Mouse (Mus musculus) spleen, adult 2 months (tissue): ENCODE results near the gene Clptm1. TPM values are rescaled to one million over a fixed set of nuclear protein-coding genes. Genes with fewer than 3 reads are reported as not detected.

ENCODE experiments used
- DNase-seq, 2 experiments: peaks; one replicate each; pipeline versions ENCODE4 v3.0.0 to v3.0.0-alpha.2; 2012 to 2021; ENCODE audit warnings: low spot score in 2 of 2, low read depth in 1 of 2
- H3K27ac ChIP-seq: fragments of 200-500 bp; 2 replicates; pipeline ENCODE4 v1.5.1; 2012; ENCODE audit warnings: low read length, inconsistent platforms; ENCODE audit not compliant: insufficient read depth
- H3K27me3 ChIP-seq: fragments of 200-500 bp; 2 replicates; pipeline ENCODE4 v1.6.1; 2012; ENCODE audit warnings: mild to moderate bottlenecking, moderate library complexity, low read length, inconsistent platforms; ENCODE audit not compliant: control insufficient read depth, insufficient read depth
- H3K36me3 ChIP-seq: fragments of 200-500 bp; 2 replicates; pipeline ENCODE4 v1.6.1; 2012; ENCODE audit warnings: mild to moderate bottlenecking, low read length, inconsistent platforms; ENCODE audit not compliant: control insufficient read depth, insufficient read depth
- H3K4me1 ChIP-seq: fragments of 200-500 bp; 2 replicates; pipeline ENCODE4 v1.6.1; 2011; ENCODE audit warnings: inconsistent platforms; ENCODE audit not compliant: control insufficient read depth, insufficient read depth, insufficient read length
- H3K4me3 ChIP-seq: fragments of 200-500 bp; 2 replicates; pipeline ENCODE4 v1.5.1; 2011; ENCODE audit warnings: mild to moderate bottlenecking, inconsistent platforms; ENCODE audit not compliant: insufficient read depth, insufficient read length; ENCODE audit errors: extremely low read depth
- CTCF ChIP-seq: fragments of 200-500 bp; IDR thresholded peaks from 2 replicates; pipeline ENCODE4 v1.5.1; 2011; ENCODE audit warnings: mild to moderate bottlenecking, inconsistent platforms; ENCODE audit not compliant: insufficient read depth, insufficient read length, insufficient replicate concordance; ENCODE audit errors: extremely low read depth
- POLR2A ChIP-seq: fragments of 200-500 bp; IDR thresholded peaks from 2 replicates; pipeline ENCODE4 v1.6.1; 2011; ENCODE audit warnings: low read depth, low read length, inconsistent platforms
- WGBS: fragments of 180-500 bp; shearing (Covaris S2); methylation state at CpG from one replicate; pipeline ENCODE4 v1.1.7; 2018; 5-methylcytosine and 5-hydroxymethylcytosine counted together
- polyA plus RNA-seq: library from polyadenylated mRNA; depleted of rRNA; stranded (reverse); fragments of >200 nt; gene quantifications from 2 replicates; pipeline ENCODE4 v1.2.3, GENCODE M21; 2012

Clptm1 gene
- polyA plus RNA-seq, 1 experiment: 76.3 TPM

DNA sequence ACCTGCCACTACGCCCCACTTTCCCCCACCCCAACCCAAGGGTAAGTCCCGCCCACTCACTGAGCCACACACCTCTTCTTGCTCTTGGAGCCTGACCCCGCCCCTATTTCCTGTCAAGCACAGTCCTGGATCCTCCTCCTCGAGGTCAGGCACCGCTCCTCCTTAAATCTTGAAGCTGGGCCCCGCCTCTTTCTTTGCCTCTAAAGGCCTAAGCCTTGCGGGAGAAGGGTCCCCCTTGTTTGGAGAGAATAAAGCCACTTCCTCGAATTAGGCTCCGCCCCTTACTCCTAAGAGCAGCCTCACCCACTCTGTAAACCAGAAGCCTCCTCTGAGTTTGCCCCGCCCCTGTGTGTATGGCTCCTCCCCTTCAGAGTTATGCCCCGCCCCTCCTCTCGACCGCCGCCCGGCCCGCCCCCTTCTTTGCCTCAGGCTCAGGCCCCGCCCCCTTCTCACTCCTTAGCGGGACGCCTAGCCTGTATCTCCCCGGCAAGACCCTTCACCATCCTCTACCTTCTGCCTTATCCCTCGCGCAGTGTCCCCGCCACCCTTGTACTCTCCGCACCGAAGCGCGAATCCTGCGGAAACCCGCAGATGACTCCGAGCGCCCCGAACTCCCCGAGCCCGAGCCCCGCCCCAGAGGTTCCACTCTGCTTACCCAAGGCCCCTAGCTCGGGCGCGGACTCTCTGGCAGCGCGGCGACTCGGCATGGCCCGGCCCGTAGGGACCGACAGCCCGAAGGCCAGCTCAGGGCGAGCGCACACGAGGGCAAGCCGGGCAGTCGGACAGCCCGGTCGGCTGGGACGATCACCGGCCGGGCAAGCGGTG lies 36.1 kb downstream of the Clptm1 start:
- WGBS: 1% methylated on average over 57 of the region's 57 CpGs
- H3K27ac ChIP-seq: peak overlapping the region; percentile 93
- no peaks in the 10 kb centered on the region for H3K27me3 ChIP-seq
- H3K36me3 ChIP-seq: peaks cover 8% of the 10 kb centered on the region
- H3K4me1 ChIP-seq: peaks cover 3% of the 10 kb centered on the region; the same call in 1 of the 2 replicates
- peak; percentile 97 to 99 for DNase-seq
- peak overlapping the region; percentile 71 for H3K4me3 ChIP-seq
- peak; percentile 30 for TF ChIP-seq POLR2A
- no peak for TF ChIP-seq CTCF

- WGBS: 8% methylated on average over 17 of the region's 17 CpGs
- H3K36me3 ChIP-seq: peaks cover 2% of the 10 kb centered on the region
- H3K27me3 ChIP-seq: no peaks in the 10 kb centered on the region
- no peak for DNase-seq
- no peak for TF ChIP-seq POLR2A
- TF ChIP-seq CTCF: no peak
- H3K27ac ChIP-seq: peak overlapping the region; percentile 80
- H3K4me3 ChIP-seq: peak overlapping the region; percentile 58
- H3K4me1 ChIP-seq: peaks cover 3% of the 10 kb centered on the region; the same call in 1 of the 2 replicates
Measured at GRCm38 (mm10) chr7:19628192-19628535, 36.7 kb downstream of the Clptm1 start.

DNA sequence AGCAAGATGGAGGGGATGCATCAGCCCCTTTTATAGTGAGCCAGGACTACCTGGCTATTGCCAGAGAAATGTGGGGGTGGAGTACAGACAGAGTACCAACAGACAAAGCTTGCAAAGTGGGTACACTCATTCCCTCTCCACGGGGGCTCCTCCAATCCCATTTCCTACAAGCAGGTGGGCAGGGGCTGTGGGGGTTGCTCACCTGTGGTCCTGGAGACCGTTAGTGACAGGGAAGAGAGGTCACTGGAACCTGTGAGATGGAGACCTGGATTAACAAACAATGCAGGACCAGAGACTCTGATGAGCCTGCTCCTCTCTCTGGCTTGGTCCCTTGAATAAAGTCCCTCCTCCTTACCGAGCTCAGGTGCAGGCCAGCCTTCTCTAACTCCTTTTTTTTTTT lies 37.1 kb downstream of the Clptm1 start:
- Histone ChIP-seq H3K27ac (peak overlapping the region; percentile 80), H3K4me3 (peak overlapping the region; percentile 58; the same call in 1 of the 2 replicates), H3K36me3 (peaks cover 6% of the 10 kb centered on the region), H3K4me1 (peaks cover 3% of the 10 kb centered on the region; the same call in 1 of the 2 replicates), H3K27me3 (no peaks in the 10 kb centered on the region)
- 77% methylated on average over 3 of the region's 3 CpGs for WGBS
- TF ChIP-seq CTCF (no peak), POLR2A (no peak)
- DNase-seq: no peak

- Histone ChIP-seq H3K36me3 (peaks cover 25% of the 10 kb centered on the region), H3K4me3 (no peak overlapping the region), H3K27me3 (no peaks in the 10 kb centered on the region), H3K4me1 (peaks cover 7% of the 10 kb centered on the region), H3K27ac (no peak overlapping the region)
- no peak for DNase-seq
- TF ChIP-seq POLR2A (no peak), CTCF (no peak)
- WGBS: 90% methylated on average over 2 of the region's 2 CpGs
Measured at GRCm38 (mm10) chr7:19623433-19623832, 41.4 kb downstream of the Clptm1 start.

DNA sequence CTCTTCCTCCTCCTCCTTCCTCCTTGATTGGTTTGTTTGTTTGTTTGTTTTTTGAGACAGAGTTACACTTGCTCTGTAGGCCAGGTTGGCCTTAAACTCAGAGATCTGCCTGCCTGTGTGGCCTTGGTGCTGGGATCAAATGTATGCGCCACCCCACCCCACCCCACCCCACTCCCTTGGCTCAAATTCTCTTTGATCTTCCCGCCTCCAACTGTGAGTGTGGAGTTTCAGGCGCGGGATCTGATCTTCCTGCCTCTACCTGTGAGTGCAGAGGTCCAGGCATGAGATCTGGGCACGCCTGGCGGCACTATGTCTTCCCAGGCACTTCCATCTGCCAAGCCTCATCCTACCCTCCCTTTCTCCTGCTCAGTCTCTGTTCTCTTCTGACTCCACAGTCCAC lies 42.6 kb downstream of the Clptm1 start:
- peaks cover 36% of the 10 kb centered on the region for H3K36me3 ChIP-seq
- DNase-seq: no peak
- no peak for TF ChIP-seq CTCF
- TF ChIP-seq POLR2A: no peak
- H3K4me3 ChIP-seq: no peak overlapping the region
- peaks cover 4% of the 10 kb centered on the region; the same call in 1 of the 2 replicates for H3K4me1 ChIP-seq
- no peak overlapping the region for H3K27ac ChIP-seq
- no peaks in the 10 kb centered on the region for H3K27me3 ChIP-seq
- WGBS: 80% methylated on average over 6 of the region's 6 CpGs

GRCm38 (mm10) chr7:19620811-19621210 lies 44.0 kb downstream of the Clptm1 start:
- H3K36me3 ChIP-seq: peaks cover 43% of the 10 kb centered on the region
- WGBS: 93% methylated on average over 7 of the region's 7 CpGs
- peaks cover 4% of the 10 kb centered on the region; the same call in 1 of the 2 replicates for H3K4me1 ChIP-seq
- no peak for DNase-seq
- H3K27me3 ChIP-seq: no peaks in the 10 kb centered on the region
- no peak overlapping the region for H3K27ac ChIP-seq
- TF ChIP-seq POLR2A (no peak), CTCF (no peak)
- no peak overlapping the region for H3K4me3 ChIP-seq
